Mouse (Mus musculus) kidney, adult 18-20 months (tissue): ENCODE data around the gene Ahnak.
A peak's percentile ranks its signal among the peaks of the same experiment; 100 is the strongest.
"Not testable (repeated sequence)": the region's sequence is repeated elsewhere in the genome, so short reads cannot be mapped to it uniquely, and the experiment has no call there.

Experiments used
- DNase-seq: peaks from one replicate; pipeline ENCODE4 v3.0.0; 2021

Gene Ahnak

DNA sequence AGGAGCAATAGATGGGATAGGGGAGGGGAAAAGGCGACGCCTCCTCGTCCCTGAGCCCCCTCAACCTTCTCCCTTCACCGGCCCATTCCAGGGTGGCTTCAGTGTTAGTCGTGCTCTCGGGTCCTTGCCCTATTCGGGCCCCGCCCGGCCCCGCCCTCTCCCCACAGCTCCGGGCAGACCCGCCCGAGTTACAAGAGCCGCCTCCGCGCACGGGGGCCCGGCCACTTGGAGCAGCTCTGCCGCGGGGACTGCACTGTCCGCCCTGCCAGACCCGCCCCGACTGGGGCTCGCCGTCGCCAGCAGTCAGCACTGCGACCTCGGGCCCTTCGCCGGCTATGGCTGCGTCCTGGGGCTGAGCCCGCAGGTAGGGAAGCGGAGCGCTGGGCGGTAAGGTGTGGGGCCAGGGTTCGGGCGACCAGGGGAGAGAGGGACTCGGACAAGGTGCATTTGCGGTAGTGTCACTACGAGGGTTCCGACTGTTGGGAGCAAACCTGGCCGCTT is at the start of gene Ahnak:
TSS of gene Ahnak (plus strand) at position 219 of the 501 bp plus-strand sequence.
- DNase-seq = peak; percentile 80

DNA sequence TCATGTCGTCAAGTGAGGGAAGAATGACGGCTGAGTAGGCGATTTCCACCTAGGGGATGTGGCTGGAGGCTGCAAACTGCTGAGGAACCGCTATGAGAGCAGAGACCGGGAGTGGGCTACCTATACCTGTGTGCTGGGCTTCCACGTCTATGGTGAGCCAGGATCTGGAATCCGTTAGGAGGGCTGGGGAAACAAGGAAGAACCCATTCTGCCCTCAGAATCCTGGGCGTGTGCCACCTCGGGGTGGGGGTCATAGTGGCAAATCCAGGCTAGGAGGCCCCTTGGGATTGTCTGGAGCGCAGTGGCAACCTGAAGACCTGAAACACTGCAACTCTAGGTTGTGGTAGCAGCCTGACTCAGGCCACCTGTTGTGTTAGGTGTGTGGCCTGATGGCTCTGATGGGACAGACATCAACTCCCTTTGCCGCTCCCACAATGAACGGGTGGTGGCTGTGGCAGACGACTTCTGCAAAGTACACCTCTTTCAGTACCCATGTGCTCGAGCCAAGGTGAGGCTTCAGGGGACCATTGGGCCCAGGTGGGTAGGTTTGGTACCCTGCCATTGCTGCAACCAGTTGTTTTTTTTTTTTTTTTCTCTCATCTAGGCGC is 48.5 kb upstream of the Ahnak start:
- no peak for DNase-seq

DNA sequence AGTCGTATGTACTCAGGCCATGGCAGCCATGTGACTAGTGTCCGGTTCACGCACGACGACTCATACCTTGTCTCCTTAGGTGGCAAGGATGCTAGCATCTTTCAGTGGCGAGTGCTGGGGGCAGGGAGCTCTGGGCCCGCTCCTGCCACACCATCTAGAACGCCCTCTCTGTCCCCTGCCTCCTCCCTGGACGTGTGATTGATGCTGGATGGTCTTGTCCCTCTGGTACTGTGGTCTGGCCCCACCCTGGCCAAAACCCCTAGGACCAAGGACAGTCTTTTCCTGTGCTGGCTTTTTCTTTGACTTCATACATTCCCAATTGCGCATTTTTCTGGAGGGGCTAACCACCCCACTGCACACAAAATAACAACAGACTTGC is 48.0 kb upstream of the Ahnak start:
- no peak for DNase-seq

DNA sequence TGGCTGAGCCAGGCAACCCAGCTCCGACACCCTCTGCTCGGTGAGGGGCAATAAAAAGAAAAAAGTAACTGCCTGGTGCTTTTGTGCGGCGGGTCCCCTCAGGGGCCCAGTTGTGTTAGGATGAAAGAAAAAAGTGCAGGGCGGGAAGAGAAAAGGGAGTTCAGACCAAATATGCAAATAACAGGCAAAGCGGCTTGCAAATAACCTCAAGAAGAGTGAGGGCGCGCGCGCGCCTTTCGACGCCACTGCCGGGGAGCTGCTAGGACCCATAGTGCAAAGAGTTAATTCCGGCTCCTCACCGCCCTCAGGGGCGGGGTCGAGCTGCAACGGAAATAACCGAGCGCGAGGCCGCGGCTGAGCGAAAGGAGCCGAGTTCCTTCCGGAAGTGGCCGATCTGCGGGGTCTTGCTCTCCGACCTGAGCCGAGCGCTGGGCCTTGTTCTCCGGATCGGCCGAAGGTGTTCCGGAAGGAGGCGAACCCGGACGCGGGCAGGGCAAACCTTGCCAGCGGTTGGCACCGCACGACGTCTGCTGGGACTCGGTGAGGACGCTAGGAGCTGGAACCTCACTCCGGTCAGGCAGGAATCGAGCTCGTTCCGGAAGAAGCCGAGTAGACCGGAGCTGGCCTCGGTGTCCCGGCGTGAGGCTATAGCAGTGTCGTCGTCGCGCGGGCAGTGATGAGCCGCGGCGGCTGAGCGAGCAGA is 47.4 kb upstream of the Ahnak start, which contains the start of gene Mta2:
TSS of gene Mta2 (plus strand) at position 361 of the 703 bp plus-strand sequence.
- peak; percentile 95 for DNase-seq

DNA sequence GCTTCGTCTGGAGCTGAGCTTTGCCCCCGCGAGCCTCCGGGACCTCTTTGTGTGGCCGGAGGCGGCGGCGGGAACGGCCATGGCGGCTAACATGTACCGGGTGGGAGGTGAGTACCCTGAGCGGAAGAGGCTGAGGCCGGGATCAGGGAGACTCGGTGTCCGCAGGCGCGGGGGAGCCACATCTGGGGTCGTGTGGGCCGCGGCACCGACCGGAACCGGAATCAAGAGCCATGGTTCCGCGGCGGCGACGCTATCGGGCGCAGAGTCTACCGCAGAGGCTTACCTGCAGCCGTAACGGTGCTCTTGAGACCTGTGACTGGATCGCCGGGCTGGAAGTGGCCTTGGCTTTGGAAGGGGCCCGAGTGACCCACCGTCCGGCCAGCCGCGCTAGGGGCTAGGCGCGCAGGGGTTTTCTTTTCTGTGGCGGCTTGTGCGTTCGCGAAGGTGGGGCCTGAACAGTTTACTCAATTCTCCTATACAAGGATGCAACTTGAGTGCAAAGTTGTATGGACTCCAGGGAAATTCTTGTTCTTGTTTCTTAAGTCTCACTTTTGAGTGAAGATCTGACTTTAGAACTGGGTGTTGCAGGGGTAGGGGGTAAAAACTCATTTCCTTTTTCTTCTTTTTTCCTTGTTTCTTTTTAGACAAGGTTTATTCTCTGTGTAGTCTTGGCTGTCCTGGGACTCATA is 46.7 kb upstream of the Ahnak start:
- no peak for DNase-seq

DNA sequence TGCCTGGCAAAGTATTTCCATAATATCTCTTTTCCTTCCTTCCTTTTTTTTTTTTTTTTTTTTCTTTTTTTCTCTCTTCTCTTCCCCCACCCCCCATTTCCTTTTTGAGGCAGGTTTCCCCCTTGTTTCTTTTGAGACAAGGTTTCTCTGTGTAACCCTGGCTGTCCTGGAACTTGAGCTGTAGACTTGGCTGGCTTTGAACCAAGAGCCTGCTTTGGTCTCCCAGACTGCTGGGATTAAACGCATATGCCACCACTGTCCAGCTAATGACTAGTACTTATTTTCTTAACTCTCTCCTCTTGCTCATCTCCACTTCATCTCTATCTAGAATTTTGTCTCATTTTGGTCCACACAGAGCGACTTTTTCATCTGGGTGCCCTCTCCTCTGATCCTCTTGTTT is 46.0 kb upstream of the Ahnak start:
- DNase-seq = no peak

DNA sequence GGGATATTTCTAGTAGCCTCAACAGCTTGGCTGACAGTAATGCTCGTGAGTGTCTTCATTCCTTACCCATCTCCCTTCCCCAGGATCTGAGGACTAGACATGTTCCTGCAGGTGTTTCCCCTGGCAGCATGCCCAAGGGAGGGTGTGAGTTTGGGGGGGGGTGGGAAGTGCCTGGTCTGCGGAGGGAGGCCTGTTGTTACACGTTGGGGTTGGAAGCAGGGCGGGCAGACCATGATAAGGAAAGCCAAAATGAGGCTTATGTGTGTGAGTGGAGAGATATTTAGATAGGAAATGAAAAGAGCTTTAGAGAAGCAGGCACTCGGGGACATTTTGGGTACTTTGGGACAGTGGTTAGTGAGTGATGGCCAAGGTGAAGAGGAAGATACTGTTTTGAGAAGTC is 45.0 kb upstream of the Ahnak start:
- no peak for DNase-seq

DNA sequence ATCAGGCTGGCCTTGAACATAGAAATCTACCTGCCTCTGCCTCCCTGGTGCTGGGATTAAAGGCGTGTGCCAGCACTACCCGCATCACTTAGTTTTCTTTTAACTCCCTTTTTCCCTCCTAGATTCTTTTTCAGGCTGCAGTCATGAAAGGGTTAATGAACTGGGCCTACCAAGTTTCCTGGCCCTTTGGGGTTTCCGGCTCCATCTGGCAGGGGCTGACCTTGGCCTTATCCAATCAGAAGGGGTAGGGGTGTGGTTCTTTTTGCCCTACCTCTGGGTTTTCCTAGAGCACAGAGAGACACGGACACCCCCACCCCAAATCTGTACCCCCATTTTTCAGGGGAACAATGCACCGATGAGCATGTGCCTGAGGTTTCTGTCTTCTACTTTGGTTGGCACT is 44.3 kb upstream of the Ahnak start:
- peak; percentile 72 for DNase-seq

DNA sequence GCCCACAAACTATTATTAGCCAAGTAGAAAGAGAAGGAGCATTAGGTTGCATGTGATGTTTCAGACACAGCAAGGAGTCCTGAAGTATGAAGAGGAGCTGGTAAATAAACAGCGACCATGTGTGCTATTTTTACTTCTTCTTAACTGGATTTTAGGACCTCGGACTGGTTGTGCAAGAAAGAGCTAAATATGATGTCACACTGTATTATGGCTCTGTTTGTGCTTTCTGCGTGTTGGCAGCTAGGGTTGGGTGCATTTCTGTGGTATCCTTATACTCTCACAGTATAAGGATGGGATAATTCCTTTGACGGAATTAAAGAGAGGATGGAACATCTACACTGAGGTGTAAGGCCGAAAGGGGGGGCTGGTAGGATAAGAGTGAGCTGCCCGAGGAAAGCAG is 43.8 kb upstream of the Ahnak start:
- no peak for DNase-seq

DNA sequence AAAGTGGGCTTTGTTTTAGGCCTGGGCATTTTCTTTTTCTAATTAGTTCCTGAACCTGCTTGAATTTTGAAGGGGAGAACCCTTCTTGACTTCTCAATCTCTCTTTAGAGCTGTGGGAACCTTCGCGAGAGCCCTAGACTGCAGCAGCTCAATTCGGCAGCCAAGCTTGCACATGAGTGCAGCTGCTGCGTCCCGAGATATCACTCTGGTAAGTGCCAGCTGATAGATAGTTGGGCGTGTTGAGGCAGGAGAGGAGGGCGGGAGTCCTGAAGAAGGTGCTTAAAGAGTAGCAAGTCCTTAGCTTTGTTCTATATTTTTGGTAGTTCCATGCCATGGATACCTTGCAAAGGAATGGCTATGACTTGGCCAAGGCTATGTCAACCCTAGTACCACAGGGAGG is 42.2 kb upstream of the Ahnak start:
- no peak for DNase-seq

DNA sequence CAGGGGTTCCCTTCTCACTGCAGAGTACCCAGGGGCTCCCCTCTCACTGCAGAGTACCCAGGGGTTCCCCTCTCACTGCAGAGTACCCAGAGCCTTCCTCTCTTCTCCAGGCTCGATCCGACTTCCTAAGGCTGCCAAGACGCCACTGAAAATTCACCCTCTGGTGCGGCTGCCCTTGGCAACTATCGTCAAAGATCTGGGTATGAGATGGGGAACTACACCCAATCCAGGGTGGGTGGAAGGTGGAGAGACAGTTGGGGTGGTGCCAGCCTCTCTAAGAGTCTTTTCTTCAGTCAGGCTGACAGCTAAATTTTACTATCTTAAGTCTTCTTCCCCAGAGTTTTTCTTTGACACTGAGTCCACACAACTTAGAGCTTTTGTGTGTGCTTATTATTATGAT is 38.9 kb upstream of the Ahnak start:
- no peak for DNase-seq

DNA sequence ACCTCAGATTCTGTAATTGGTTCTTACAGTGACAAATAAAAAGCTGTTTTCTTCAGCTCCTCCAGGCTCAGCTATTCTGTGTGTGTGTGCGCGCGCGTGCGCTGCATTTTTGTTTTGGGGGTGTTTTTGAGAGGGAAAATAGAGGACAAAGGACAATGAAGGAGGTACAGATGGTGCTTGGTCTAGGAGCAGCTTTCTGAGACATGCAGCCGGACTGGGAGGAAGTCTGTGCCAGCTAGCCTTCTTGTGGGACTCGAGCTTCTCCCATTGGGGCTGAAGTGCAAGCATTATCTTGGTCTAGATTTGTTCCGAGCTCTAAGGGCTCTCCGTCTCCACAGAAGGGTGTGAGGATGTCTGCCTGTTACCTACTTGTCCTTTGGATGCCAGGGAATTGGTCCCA is 36.8 kb upstream of the Ahnak start:
- no peak for DNase-seq

DNA sequence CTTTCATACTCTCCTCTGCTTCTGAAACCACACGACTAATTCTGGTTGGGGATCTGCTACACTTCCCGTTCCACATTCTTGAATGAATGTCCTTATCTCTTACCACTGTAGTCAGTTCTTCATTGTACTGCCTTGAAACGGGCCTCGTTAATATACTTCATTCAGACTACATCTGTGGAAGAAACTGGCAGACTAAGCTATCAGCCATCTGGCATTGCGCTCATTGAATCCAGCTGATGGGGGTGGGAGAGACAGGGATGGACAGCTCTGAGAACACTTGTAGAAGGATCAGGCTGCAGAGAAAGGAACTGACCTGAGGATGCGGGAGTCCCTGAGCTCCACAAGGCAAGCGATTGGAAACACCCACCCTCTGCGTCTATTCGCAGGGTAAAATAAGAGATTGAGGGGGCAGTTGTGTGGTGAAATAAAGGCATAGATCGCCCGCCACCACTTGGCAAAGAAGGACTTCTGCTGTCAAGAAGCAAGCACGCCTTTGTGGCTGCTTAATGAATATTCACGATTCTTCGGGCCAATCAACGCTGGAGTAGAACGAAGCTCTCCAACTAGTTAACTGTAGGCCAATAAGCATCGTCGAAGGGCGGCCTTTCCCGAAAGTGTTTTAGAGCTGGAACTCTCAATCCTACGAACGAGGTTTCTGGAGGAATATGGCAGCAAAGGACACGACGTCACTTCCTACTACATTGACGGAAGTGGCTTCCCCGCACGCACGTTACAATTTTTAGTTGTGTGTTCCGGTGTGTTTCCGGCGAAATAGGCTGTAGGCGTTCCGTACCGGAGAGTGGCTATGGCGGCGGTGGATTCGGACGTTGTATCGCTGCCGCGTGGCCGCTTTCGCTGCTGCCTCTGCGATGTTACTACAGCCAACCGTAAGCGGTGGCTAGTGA is 35.7 kb upstream of the Ahnak start, which contains the start of gene Tut1:
TSS of gene Tut1 (plus strand) at position 713 of the 905 bp plus-strand sequence.
- peak; percentile 94 for DNase-seq

DNA sequence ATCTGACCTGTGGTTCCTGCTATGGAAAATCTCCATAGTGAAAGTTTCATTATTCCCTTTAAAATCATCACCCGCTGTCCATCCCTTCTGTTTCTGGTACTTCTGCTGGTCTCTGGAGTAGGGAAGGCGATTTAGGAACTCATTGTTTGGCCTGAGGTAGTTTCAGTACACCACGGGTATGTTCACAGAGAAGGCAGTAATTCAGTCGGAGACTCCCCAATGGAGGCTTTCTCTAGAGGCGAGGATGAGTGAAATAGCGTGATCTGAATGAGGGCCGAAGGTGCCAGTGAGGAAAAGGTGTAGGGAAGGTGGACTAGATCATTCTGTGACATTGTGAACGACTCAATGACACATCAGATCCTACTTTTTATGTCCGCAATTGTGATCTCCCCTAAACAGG is 34.9 kb upstream of the Ahnak start:
- DNase-seq = no peak

DNA sequence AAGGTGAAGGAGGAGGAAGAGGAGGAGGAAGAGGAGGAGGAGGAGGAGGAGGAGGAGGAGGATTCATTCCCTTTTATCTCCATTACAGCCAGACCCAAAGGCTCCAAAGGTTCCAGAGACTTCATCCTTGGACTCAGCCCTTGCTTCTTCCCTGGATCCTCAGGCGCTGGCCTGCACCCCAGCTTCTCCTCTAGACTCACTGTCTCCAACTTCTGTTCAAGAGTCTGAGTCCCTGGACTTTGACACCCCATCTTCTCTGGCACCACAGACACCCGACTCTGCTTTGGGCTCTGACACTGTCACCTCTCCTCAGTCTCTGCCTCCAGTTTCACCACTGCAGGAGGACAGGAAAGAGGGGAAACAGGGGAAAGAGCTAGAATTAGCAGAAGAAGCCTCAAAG is 26.8 kb upstream of the Ahnak start:
- DNase-seq = no peak

DNA sequence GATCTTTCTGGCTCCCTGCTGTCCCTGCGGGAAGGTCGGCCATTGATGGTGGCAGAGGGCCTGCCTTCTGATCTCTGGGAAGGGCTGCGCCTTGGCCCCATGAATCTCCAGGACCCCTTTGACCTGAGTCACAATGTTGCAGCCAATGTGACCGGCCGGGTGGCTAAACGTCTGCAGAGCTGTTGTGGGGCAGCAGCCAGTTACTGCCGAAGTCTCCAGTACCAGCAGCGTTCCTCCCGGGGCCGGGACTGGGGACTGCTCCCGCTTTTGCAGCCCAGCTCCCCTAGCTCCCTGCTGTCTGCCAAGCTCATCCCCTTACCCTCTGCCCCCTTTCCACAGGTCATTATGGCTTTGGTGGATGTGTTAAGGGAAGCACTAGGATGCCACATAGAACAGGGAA is 24.0 kb upstream of the Ahnak start:
- DNase-seq = no peak

DNA sequence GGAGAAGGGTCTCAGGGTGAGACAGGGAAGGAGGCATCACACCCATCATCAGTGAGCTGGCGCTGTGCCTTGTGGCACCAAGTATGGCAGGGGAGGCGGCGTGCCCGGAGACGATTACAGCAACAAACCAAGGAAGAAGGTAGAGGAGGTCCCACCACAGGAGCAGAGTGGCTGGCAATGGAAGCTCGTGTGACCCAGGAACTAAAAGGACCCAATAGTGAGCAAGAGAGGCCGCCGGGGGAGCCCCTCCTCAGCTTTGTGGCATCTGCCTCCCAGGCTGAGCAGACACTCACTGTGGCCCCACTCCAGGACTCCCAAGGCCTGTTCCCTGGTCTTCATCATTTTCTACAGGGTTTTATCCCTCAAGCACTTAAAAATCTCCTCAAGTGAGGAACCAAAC is 23.3 kb upstream of the Ahnak start:
- DNase-seq = no peak

DNA sequence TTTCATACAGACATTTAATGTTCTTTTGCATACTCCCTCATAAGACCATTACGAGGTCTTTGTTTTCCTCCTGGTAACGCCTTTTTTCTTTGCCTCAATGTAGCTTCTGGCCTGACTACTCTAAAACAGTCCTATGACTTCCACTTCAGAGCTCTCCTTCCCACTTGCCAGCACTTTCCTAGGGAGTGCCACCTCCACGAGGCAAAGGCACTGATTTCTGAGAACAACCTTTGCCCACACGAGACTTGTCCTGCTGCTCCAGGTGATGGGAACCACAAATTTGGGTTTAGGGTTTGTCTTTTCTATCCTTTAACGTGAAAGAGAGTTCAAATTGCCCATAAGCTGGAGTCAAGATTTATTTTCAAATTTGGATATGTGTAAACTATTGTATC is 22.9 kb upstream of the Ahnak start:
- DNase-seq = no peak

DNA sequence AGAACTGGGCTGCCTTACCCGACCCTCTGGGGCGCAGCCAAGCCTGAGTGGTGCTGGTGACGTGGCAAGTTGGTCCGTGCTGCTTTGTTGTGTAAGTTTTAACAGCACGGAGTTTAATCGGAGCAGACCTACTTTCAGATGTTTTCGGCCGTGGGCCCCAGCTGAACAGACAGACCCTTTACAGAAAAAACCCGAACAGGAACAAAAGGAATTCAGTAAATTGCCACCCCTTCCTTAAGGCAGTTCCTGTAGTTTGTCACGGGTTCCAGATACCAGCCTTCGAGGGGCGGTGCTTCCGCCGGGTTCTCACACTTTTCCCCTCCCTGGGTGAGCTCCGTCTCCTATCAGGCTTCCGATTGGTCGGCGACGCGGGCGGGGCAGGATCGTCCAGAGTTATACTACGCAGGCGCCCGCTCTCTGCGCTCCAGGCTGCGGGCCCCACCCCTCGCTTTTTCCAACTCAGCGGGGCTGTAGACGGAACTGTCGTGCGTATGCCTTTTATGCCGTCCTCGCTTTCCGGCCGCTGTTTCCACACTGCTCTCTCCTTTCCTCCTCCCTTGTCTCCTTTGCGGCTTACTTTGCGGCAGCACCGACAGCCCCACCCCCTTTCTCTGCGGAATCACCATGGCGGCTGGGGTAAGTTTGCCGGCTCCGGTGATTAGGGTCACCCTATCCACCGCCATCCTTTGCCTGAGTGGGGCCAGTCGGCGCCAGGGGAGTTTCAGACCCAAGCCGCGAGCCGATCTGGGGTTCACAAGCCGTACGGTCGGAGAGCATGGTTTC is 22.3 kb upstream of the Ahnak start, which contains the start of gene Eef1g:
TSS of gene Eef1g (plus strand) at position 452 of the 783 bp plus-strand sequence.
- DNase-seq = peak; percentile 98

DNA sequence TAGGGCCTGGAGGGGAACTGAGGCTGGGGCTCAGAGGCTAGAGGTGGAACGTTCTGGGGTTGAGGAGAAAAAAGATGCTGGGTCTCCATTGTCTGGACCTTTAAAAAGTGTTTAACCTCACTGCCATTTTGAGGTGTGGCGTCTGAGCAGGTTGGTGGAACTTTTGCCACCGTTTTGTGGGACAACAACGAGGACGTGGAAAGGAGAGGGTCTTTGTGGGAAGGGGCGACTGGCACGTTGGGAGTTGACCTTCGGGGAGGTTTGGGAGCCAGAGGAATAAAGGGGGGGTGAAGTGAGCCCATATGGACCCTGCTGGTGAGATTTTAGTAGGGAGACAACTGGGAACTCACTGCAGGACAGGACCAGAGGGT is 21.7 kb upstream of the Ahnak start:
- no peak for DNase-seq

DNA sequence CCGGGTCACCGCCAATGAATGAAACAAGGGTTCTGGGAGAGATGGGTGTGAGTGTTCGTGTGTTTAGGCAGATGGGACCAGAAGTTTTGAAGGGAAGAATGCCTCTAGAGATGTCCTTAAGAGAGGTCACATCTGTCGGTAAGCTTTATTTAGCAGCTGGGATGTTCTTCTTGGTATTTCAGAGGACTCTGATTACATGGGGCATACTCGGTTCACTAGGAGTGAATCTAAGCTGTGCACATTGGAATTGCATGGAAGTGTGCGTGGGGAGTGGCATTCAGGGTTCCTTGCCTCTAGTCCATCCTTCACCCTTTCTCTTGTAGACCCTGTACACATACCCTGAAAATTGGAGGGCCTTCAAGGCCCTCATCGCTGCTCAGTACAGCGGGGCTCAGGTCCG is 21.2 kb upstream of the Ahnak start:
- DNase-seq = no peak

DNA sequence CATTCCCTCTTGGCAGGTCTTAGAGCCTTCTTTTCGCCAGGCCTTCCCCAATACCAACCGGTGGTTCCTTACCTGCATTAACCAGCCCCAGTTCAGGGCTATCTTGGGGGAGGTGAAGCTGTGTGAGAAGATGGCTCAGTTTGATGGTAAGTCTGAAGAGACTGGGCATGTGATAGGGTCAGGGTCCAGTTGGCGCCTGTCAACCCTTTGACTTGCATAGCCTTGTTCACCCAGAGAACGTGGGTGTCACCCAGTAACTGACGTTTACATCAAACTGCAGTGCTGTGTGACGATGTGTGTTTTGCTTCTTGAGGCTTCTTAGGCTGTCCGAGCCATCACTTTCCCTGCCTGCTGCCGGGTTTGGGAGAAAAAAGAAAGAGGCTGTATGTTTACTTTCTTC is 16.6 kb upstream of the Ahnak start:
- DNase-seq = not testable (repeated sequence)
